Mouse (Mus musculus) brain, embryonic 14.5 days (tissue): ENCODE data around the gene Prr5l.

Source experiments
- CTCF ChIP-seq: fragments of 200-500 bp; IDR thresholded peaks from 2 replicates; pipeline ENCODE4 v1.5.1; 2012; ENCODE audit warnings: inconsistent platforms, mild to moderate bottlenecking, moderate library complexity, borderline replicate concordance; ENCODE audit not compliant: insufficient read depth, insufficient read length; ENCODE audit errors: extremely low read depth
- POLR2A ChIP-seq: fragments of 200-500 bp; IDR thresholded peaks from 2 replicates; pipeline ENCODE4 v1.6.1; 2012; ENCODE audit warnings: mild to moderate bottlenecking, inconsistent platforms, borderline replicate concordance; ENCODE audit not compliant: poor library complexity, insufficient read depth, insufficient read length, severe bottlenecking; ENCODE audit errors: extremely low read depth

- TF ChIP-seq CTCF (no peak), POLR2A (no peak)
Observed at GRCm38 (mm10) chr2:101739914-101740313, 142.9 kb downstream of the Prr5l start.
